Mouse (Mus musculus) small intestine, adult 2 months (tissue): ENCODE measurements around the gene Gm20715.

Experiments used
- CTCF ChIP-seq: fragments of 200-500 bp; IDR thresholded peaks from 2 replicates; pipeline ENCODE4 v1.5.1; 2012; ENCODE audit warnings: low read depth, mild to moderate bottlenecking, control low read depth, inconsistent platforms, low read length, moderate library complexity, mixed read lengths; ENCODE audit not compliant: insufficient replicate concordance, insufficient read length; ENCODE audit errors: extremely low read depth
- POLR2A ChIP-seq: fragments of 200-500 bp; IDR thresholded peaks from 2 replicates; pipeline ENCODE4 v1.6.1; 2012; ENCODE audit warnings: low read depth, mild to moderate bottlenecking, control low read depth, inconsistent platforms, low read length, moderate library complexity

DNA sequence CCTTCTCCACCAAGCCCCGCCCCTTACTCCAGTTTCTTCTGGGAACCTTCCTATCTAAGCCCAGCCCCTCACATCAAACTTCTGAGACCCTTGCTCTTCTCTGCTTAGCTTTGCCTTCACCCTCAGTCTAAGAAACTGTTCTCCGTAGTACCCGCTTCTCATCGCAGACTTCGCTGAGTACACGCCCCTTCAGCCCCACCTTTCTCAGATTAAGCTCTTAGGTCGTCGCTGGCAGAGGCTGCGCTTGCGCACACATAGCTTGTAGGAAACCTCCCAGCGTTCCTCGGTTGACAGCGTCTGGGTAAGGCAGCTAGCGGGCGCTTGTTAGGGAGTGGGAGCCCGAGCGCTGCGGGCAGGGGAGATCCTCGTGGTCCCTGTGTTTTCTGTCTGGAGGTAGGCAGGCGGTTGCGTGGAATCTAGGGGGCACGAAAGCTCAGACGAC lies 47.0 kb upstream of the Gm20715 start, which contains the start of gene Zfp78:
- TF ChIP-seq CTCF (no peak), POLR2A (no peak)
